Mouse (Mus musculus) stomach, embryonic 16.5 days (tissue): ENCODE measurements at regions not wholly inside any gene's neighbourhood (a gene's known extent, or its start where the extent isn't known, plus 50 kb on each side); places are given as distances from the start of the nearest gene placed in this dataset.

Experiments used
- ATAC-seq: fragments of 200-750 bp; cut with Nextera tagmentation; 2 replicates; pipeline ENCODE4 v1.8.0; 2017; ENCODE audit warnings: moderate number of reproducible peaks, moderate TSS enrichment; ENCODE audit not compliant: insufficient read depth, low FRiP score
- H3K27ac ChIP-seq: fragments of 300-500 bp; sonication (generic); 2 replicates; pipeline ENCODE4 v1.5.1; 2014; ENCODE audit warnings: low read length
- H3K27me3 ChIP-seq: fragments of 300-500 bp; sonication (generic); 2 replicates; pipeline ENCODE4 v1.6.1; 2014; ENCODE audit warnings: low read length, control low read depth, mixed read lengths; ENCODE audit not compliant: control insufficient read depth, insufficient read depth
- H3K36me3 ChIP-seq: fragments of 300-500 bp; sonication (generic); 2 replicates; pipeline ENCODE4 v1.6.1; 2014; ENCODE audit warnings: low read length; ENCODE audit not compliant: control insufficient read depth, insufficient read depth
- H3K4me1 ChIP-seq: fragments of 300-500 bp; sonication (generic); 2 replicates; pipeline ENCODE4 v1.6.1; 2014; ENCODE audit warnings: low read length, control low read depth, mixed read lengths; ENCODE audit not compliant: control insufficient read depth, insufficient read depth
- H3K4me2 ChIP-seq: fragments of 300-500 bp; sonication (generic); 2 replicates; pipeline ENCODE4 v1.6.1; 2014; ENCODE audit warnings: low read depth, low read length, mixed read lengths
- H3K4me3 ChIP-seq: fragments of 300-500 bp; sonication (generic); replicated peaks from 2 replicates; pipeline ENCODE4 v1.5.1; 2014; ENCODE audit warnings: mild to moderate bottlenecking, low read length
- H3K9ac ChIP-seq: fragments of 300-500 bp; sonication (generic); 2 replicates; pipeline ENCODE4 v1.6.1; 2014; ENCODE audit warnings: low read length
- H3K9me3 ChIP-seq: fragments of 300-500 bp; sonication (generic); replicated peaks from 2 replicates; pipeline ENCODE4 v1.6.1; 2016; ENCODE audit warnings: low read length, control low read depth; ENCODE audit not compliant: control insufficient read depth
- WGBS: fragments of 180-500 bp; shearing (Covaris S2); extraction: QIAGEN DNeasy Blood & Tissue Kit; methylation state at CpG from one replicate; pipeline ENCODE4 v1.1.7; 2014; 5-methylcytosine and 5-hydroxymethylcytosine counted together

- Histone ChIP-seq H3K27me3 (no peaks in the 10 kb centered on the region), H3K4me1 (no peaks in the 10 kb centered on the region), H3K9me3 (no peaks in the 10 kb centered on the region), H3K27ac (no peak overlapping the region), H3K36me3 (no peaks in the 10 kb centered on the region), H3K9ac (no peak overlapping the region), H3K4me2 (no peak overlapping the region), H3K4me3 (no peak overlapping the region)
- 71% methylated on average over 8 of the region's 8 CpGs for WGBS
- no peak for ATAC-seq
These were observed 625.4 kb upstream of the Arpp21 start for GRCm38 (mm10) chr9:112861136-112861535.

GRCm38 (mm10) chr9:112860307-112860893 lies 624.7 kb upstream of the Arpp21 start:
- 70% methylated on average over 3 of the region's 3 CpGs for WGBS
- Histone ChIP-seq H3K9me3 (no peaks in the 10 kb centered on the region), H3K36me3 (no peaks in the 10 kb centered on the region), H3K27ac (no peak overlapping the region), H3K27me3 (no peaks in the 10 kb centered on the region), H3K4me3 (no peak overlapping the region), H3K9ac (no peak overlapping the region), H3K4me2 (no peak overlapping the region), H3K4me1 (no peaks in the 10 kb centered on the region)
- no peak for ATAC-seq

- ATAC-seq, result no peak
These were observed 605.7 kb upstream of the Arpp21 start for GRCm38 (mm10) chr9:112841473-112841872.

GRCm38 (mm10) chr9:112839071-112839793 lies 603.5 kb upstream of the Arpp21 start:
- Histone ChIP-seq H3K27ac (no peak overlapping the region), H3K36me3 (no peaks in the 10 kb centered on the region), H3K4me2 (no peak overlapping the region), H3K4me1 (no peaks in the 10 kb centered on the region), H3K9me3 (no peaks in the 10 kb centered on the region), H3K9ac (no peak overlapping the region), H3K4me3 (no peak overlapping the region), H3K27me3 (no peaks in the 10 kb centered on the region)
- 71% methylated on average over 7 of the region's 7 CpGs for WGBS
- ATAC-seq, result no peak

More at GRCm38 (mm10) chr9:112841473-112841872, 605.7 kb upstream of the Arpp21 start:
- no peak overlapping the region for H3K9ac ChIP-seq
- WGBS, result 30% methylated on average over 6 of the region's 6 CpGs
- H3K4me2 ChIP-seq, result no peak overlapping the region
- no peaks in the 10 kb centered on the region for H3K36me3 ChIP-seq
- H3K27ac ChIP-seq, result no peak overlapping the region
- no peaks in the 10 kb centered on the region for H3K27me3 ChIP-seq
- no peaks in the 10 kb centered on the region for H3K4me1 ChIP-seq
- no peak overlapping the region for H3K4me3 ChIP-seq
- no peaks in the 10 kb centered on the region for H3K9me3 ChIP-seq

- WGBS, result 86% methylated on average over 2 of the region's 2 CpGs
- Histone ChIP-seq H3K4me2 (no peak overlapping the region), H3K27ac (no peak overlapping the region), H3K36me3 (no peaks in the 10 kb centered on the region), H3K9ac (no peak overlapping the region), H3K4me3 (no peak overlapping the region), H3K27me3 (no peaks in the 10 kb centered on the region), H3K4me1 (no peaks in the 10 kb centered on the region), H3K9me3 (no peaks in the 10 kb centered on the region)
- ATAC-seq, result no peak
These were observed 601.8 kb upstream of the Arpp21 start for GRCm38 (mm10) chr9:112837563-112837962.

GRCm38 (mm10) chr9:112834441-112835245 lies 598.9 kb upstream of the Arpp21 start:
- no peaks in the 10 kb centered on the region for H3K4me1 ChIP-seq
- H3K27me3 ChIP-seq, result no peaks in the 10 kb centered on the region
- no peak overlapping the region for H3K9ac ChIP-seq
- no peak overlapping the region for H3K4me2 ChIP-seq
- 80% methylated on average over 5 of the region's 5 CpGs for WGBS
- H3K4me3 ChIP-seq, result no peak overlapping the region
- H3K9me3 ChIP-seq, result no peaks in the 10 kb centered on the region
- no peak for ATAC-seq
- no peak overlapping the region for H3K27ac ChIP-seq
- H3K36me3 ChIP-seq, result no peaks in the 10 kb centered on the region

GRCm38 (mm10) chr9:112831102-112831501 lies 595.4 kb upstream of the Arpp21 start:
- no peak overlapping the region for H3K27ac ChIP-seq
- no peaks in the 10 kb centered on the region for H3K9me3 ChIP-seq
- no peak overlapping the region for H3K9ac ChIP-seq
- H3K4me1 ChIP-seq, result no peaks in the 10 kb centered on the region
- no peak overlapping the region for H3K4me3 ChIP-seq
- no peak overlapping the region for H3K4me2 ChIP-seq
- no peaks in the 10 kb centered on the region for H3K27me3 ChIP-seq
- H3K36me3 ChIP-seq, result no peaks in the 10 kb centered on the region
- ATAC-seq, result no peak
- WGBS, result 79% methylated on average over 2 of the region's 2 CpGs

GRCm38 (mm10) chr9:112828602-112829001 lies 592.9 kb upstream of the Arpp21 start:
- no peak for ATAC-seq
- WGBS, result 67% methylated on average over 4 of the region's 4 CpGs

GRCm38 (mm10) chr9:112826592-112826991 lies 590.9 kb upstream of the Arpp21 start:
- Histone ChIP-seq H3K4me3 (no peak overlapping the region), H3K9me3 (no peaks in the 10 kb centered on the region), H3K36me3 (no peaks in the 10 kb centered on the region), H3K9ac (no peak overlapping the region), H3K4me1 (no peaks in the 10 kb centered on the region), H3K27ac (no peak overlapping the region), H3K27me3 (no peaks in the 10 kb centered on the region), H3K4me2 (no peak overlapping the region)
- ATAC-seq, result no peak
- 28% methylated on average over 5 of the region's 5 CpGs for WGBS

More at GRCm38 (mm10) chr9:112828602-112829001, 592.9 kb upstream of the Arpp21 start:
- Histone ChIP-seq H3K27ac (no peak overlapping the region), H3K9ac (no peak overlapping the region), H3K4me3 (no peak overlapping the region), H3K9me3 (no peaks in the 10 kb centered on the region), H3K36me3 (no peaks in the 10 kb centered on the region), H3K4me1 (no peaks in the 10 kb centered on the region), H3K4me2 (no peak overlapping the region), H3K27me3 (no peaks in the 10 kb centered on the region)
